Mouse (Mus musculus): ENCODE data around the gene Bicd2.

DNA sequence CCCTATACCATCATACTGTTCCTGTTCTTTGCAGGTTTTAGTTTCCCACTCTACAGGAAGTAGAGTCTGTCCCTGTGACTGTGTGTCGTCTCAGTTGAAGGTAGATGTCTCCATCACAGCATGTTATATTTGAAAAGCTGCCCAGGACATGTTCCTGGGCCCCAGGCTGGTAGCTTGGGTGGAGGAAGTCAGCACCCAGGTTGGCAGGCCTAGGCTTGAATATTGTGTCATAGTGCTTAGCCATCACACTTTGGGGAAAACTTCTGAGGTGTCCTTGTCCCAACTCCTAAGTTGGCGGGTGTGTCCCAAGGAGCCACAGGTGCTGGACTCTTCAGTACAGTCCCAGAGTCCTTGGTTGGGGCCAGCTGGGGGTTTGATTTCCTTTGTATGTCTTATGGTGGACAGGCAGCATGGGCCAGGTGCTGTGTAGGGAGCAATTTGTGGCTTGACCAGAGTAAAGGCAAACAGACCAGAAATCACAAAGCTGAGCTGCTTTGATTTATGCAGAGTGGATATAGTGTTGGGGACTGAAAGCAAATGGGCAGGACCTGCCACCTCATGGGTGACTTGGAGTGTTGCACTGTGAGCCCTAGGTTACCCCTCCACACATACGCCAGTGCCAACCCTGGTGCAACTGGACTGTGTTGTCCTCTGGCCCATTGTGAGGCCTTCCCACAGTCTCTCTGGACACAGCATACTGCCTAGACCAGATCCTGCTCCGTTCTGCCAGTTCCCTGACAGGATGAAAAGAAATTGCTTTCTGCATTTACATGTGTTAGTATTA, 26.5 kb downstream of the Bicd2 start:
- no peak for TF ChIP-seq CTCF (IDR thresholded peaks at IDR 0.05; ENCODE audit: borderline replicate concordance, insufficient read depth, low read length)
- no peak for TF ChIP-seq POLR2A (IDR thresholded peaks at IDR 0.05; ENCODE audit: low read depth, low read length)

Measured in embryonic fibroblast, embryonic 13.5 days (primary cell).